ENCODE assay signal across 9 mouse cellular contexts in the genomic region with DNA sequence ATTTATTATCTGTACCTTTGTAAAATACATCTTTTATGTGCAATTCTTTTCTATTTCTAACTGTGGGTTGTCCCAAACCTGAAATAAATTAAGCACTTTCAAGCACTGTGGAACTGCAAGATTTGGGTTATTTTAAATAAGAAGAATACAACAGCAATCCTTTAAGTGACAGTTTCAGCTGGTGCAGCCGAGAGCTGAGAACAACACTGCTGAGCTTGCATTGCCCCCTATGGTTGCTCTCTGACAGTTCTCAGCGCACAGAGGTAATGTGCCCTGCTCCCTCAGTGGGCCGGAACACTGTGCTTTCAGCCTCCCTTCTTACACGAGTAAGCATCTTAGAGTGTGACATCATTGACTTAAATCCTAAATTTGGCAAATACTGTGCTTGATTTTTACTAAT.
DNase-seq lines count a peak whose midpoint lies in the region; ATAC-seq and TF ChIP-seq lines count a peak whose summit lies in the region.
"Had no signal": no experiment of that assay in that cellular context is flagged by ENCODE, and none has a peak within 500 bp of the region (broad histone marks: within the 10 kb centered on the region; RNA-seq: fewer than 3 reads in every experiment).

No protein-coding gene starts in this region.

- H3K36me3 ChIP-seq in kidney, embryonic 16.5 days (ENCODE audit: insufficient read depth, low read length), result no peaks in the 10 kb centered on the region
- no peaks in the 10 kb centered on the region for H3K36me3 ChIP-seq in embryonic facial prominence, embryonic 10.5 days (replicated peaks)
- no peaks in the 10 kb centered on the region for H3K36me3 ChIP-seq in hindbrain, postnatal 0 days (ENCODE audit: insufficient read depth, low read length)
- no peaks in the 10 kb centered on the region for H3K36me3 ChIP-seq in neural tube, embryonic 15.5 days

- WGBS in kidney, embryonic 16.5 days, result 27% methylated on average over 4 of the region's 4 CpGs
- 23% methylated on average over 4 of the region's 4 CpGs for WGBS in embryonic facial prominence, embryonic 10.5 days
- 13% methylated on average over 4 of the region's 4 CpGs for WGBS in hindbrain, postnatal 0 days
- WGBS in neural tube, embryonic 15.5 days, result 11% methylated on average over 4 of the region's 4 CpGs

- ATAC-seq in kidney, embryonic 16.5 days (ENCODE audit: low FRiP score, low TSS enrichment), result no peak
- ATAC-seq in hindbrain, postnatal 0 days, result peak; percentile 83
- ATAC-seq in neural tube, embryonic 15.5 days (ENCODE audit: low FRiP score), result peak; percentile 83

- no peaks in the 10 kb centered on the region for H3K9me3 ChIP-seq in kidney, embryonic 16.5 days (ENCODE audit: low read length)
- no peaks in the 10 kb centered on the region for H3K9me3 ChIP-seq in embryonic facial prominence, embryonic 10.5 days
- no peaks in the 10 kb centered on the region for H3K9me3 ChIP-seq in hindbrain, postnatal 0 days (ENCODE audit: low read length)
- no peaks in the 10 kb centered on the region for H3K9me3 ChIP-seq in neural tube, embryonic 15.5 days (replicated peaks)

- peak; percentile 2 to 4 for DNase-seq in kidney, postnatal 4 days
- peak; percentile 12 for DNase-seq in embryonic facial prominence, embryonic 10.5 days (ENCODE audit: low spot score)
- peak; percentile 72 for DNase-seq in hindbrain, postnatal 0 days (ENCODE audit: low spot score)
- no peak for DNase-seq in liver
- no peak for DNase-seq in urinary bladder, adult 2 months (ENCODE audit: low spot score)
- DNase-seq in thymus, postnatal 0 days (ENCODE audit: low spot score), result no peak
- DNase-seq: cerebellum, adult 8-10 months had no signal

- H3K4me2 ChIP-seq in kidney, embryonic 16.5 days (replicated peaks; ENCODE audit: low read depth, low read length), result no peak overlapping the region
- no peak overlapping the region for H3K4me2 ChIP-seq in hindbrain, postnatal 0 days (ENCODE audit: low read depth, low read length)
- H3K4me2 ChIP-seq in neural tube, embryonic 15.5 days, result no peak overlapping the region

- TF ChIP-seq CTCF in hindbrain, postnatal 0 days (IDR thresholded peaks at IDR 0.05; ENCODE audit: low read depth), result peak; percentile 70

- H3K9ac ChIP-seq in kidney, embryonic 16.5 days (replicated peaks; ENCODE audit: low read length), result no peak overlapping the region
- no peak overlapping the region for H3K9ac ChIP-seq in hindbrain, postnatal 0 days (replicated peaks; ENCODE audit: low read length)
- no peak overlapping the region for H3K9ac ChIP-seq in neural tube, embryonic 15.5 days (replicated peaks)

- no peak overlapping the region for H3K27ac ChIP-seq in kidney, embryonic 16.5 days (ENCODE audit: low read length)
- H3K27ac ChIP-seq in embryonic facial prominence, embryonic 10.5 days (replicated peaks), result no peak overlapping the region
- no peak overlapping the region for H3K27ac ChIP-seq in hindbrain, postnatal 0 days
- H3K27ac ChIP-seq in neural tube, embryonic 15.5 days (replicated peaks), result no peak overlapping the region

- no peaks in the 10 kb centered on the region for H3K4me1 ChIP-seq in kidney, embryonic 16.5 days (ENCODE audit: insufficient read depth, low read length)
- H3K4me1 ChIP-seq in embryonic facial prominence, embryonic 10.5 days, result no peaks in the 10 kb centered on the region
- H3K4me1 ChIP-seq in hindbrain, postnatal 0 days (ENCODE audit: insufficient read depth, low read length), result no peaks in the 10 kb centered on the region
- no peaks in the 10 kb centered on the region for H3K4me1 ChIP-seq in neural tube, embryonic 15.5 days

- H3K27me3 ChIP-seq in kidney, embryonic 16.5 days (ENCODE audit: insufficient read depth, low read length), result no peaks in the 10 kb centered on the region
- H3K27me3 ChIP-seq in embryonic facial prominence, embryonic 10.5 days (replicated peaks; ENCODE audit: low read depth, poor library complexity, severe bottlenecking), result no peaks in the 10 kb centered on the region
- no peaks in the 10 kb centered on the region for H3K27me3 ChIP-seq in hindbrain, postnatal 0 days (ENCODE audit: insufficient read depth, low read length)
- no peaks in the 10 kb centered on the region for H3K27me3 ChIP-seq in neural tube, embryonic 15.5 days (replicated peaks)

- no peak overlapping the region for H3K4me3 ChIP-seq in kidney, embryonic 16.5 days (ENCODE audit: low read length)
- no peak overlapping the region for H3K4me3 ChIP-seq in embryonic facial prominence, embryonic 10.5 days
- H3K4me3 ChIP-seq in hindbrain, postnatal 0 days (ENCODE audit: low read length), result no peak overlapping the region
- H3K4me3 ChIP-seq in neural tube, embryonic 15.5 days (replicated peaks), result no peak overlapping the region

Comparison
In these comparisons a context has a peak if more than half of its experiments do, and no peak if none do; other contexts are left out.
1. DNase-seq: peak in kidney, postnatal 4 days (2 of 2), embryonic facial prominence, embryonic 10.5 days (single experiment) and hindbrain, postnatal 0 days (single experiment); none in liver (single experiment), urinary bladder, adult 2 months (single experiment) and thymus, postnatal 0 days (single experiment).